Mouse (Mus musculus) gastrocnemius, postnatal 14 days (tissue): ENCODE measurements at regions not wholly inside any gene's neighbourhood (a gene's known extent, or its start where the extent isn't known, plus 50 kb on each side); places are given as distances from the start of the nearest gene placed in this dataset.

Experiments
- DNase-seq: peaks from one replicate; pipeline ENCODE4 v3.0.0; 2021; ENCODE audit warnings: mixed read lengths
- intact Hi-C: fragments of 180-260 bp; cut with DNase I; formaldehyde crosslinking; loops from one replicate; pipeline ENCODE4 v1.15.1; 2025; ENCODE audit warnings: low total_unique reads

- no peak for DNase-seq
- intact Hi-C loops = no loop called here
Measured at GRCm38 (mm10) chr15:59261380-59261779, 372.3 kb downstream of the Gm49356 start.

- DNase-seq = no peak
- intact Hi-C loops = no loop called here
Measured at GRCm38 (mm10) chr15:59262380-59262779, 373.3 kb downstream of the Gm49356 start.

- DNase-seq = peak; percentile 83
- intact Hi-C loops = no loop called here
Measured at GRCm38 (mm10) chr15:59263433-59264328, 374.6 kb downstream of the Gm49356 start.
